Mouse (Mus musculus): ENCODE measurements at regions not wholly inside any gene's neighbourhood (a gene's known extent, or its start where the extent isn't known, plus 50 kb on each side); places are given as distances from the start of the nearest gene placed in this dataset.

DNA sequence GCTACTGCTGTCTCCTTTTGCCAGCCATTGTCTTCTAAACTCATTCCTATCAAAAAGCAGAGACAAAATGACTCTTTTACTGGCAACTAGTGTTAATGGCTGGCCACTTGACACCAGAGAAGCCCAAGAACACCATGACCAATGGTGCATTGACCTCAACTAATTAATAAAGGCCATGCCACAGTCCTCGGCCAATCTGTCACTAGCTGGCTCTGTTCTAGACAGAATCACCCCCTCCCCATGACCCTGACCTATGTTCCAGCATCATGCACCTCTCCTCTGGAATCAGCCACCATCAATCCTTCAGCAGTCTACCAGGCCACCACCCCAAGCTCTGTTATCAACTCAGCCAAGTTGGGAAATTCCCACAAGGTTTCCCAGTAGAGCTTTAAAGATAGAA lies 90.1 kb upstream of the Gm26657 start:
- TF ChIP-seq CTCF (IDR thresholded peaks at IDR 0.05; ENCODE audit: borderline replicate concordance, extremely low read depth, insufficient read depth, insufficient read length) (no peak), POLR2A (IDR thresholded peaks at IDR 0.05; ENCODE audit: borderline replicate concordance, extremely low read depth, insufficient read depth, insufficient read length, poor library complexity, severe bottlenecking) (no peak)

Data from brain, embryonic 14.5 days (tissue).